Mouse (Mus musculus) left cerebral cortex, postnatal 14 days (tissue): Measurements from ENCODE around the gene Gpr1. TPM values are rescaled to one million over a fixed set of nuclear protein-coding genes. Genes with fewer than 3 reads are reported as not detected.

Source experiments
- DNase-seq, 2 experiments: peaks; one replicate each; pipeline ENCODE4 v3.0.0; 2021 to 2022; ENCODE audit warnings: low spot score in 2 of 2, mixed read lengths in 1 of 2
- intact Hi-C: fragments of 180-260 bp; cut with DNase I; formaldehyde crosslinking; loops from one replicate; pipeline ENCODE4 v1.15.1; 2025
- total RNA-seq, 2 experiments: library from RNA; stranded (reverse); gene quantifications; 2 replicates each; pipeline ENCODE4 v1.2.3; 2021

The Gpr1 gene
- total RNA-seq, 2 experiments from 2014 or later: 0.29 to 0.63 TPM

- no peak for DNase-seq
- intact Hi-C loops: no loop called here
Measured at GRCm38 (mm10) chr1:63227241-63227640, 12.9 kb upstream of the Gpr1 start.

- DNase-seq: no peak
- intact Hi-C loops: no loop called here
Measured at GRCm38 (mm10) chr1:63225890-63226289, 11.5 kb upstream of the Gpr1 start.

GRCm38 (mm10) chr1:63225009-63225408 is 10.7 kb upstream of the Gpr1 start:
- intact Hi-C loops: no loop called here
- no peak for DNase-seq

- intact Hi-C loops: no loop called here
Measured at GRCm38 (mm10) chr1:63219277-63219676, 4.9 kb upstream of the Gpr1 start.

GRCm38 (mm10) chr1:63214631-63215030 is 288 bp upstream of the Gpr1 start:
- intact Hi-C loops: loop anchor here (5.0 kb wide), 1 partner anchor 38 kb away; no protein-coding TSS in a partner anchor
- DNase-seq: no peak

More at GRCm38 (mm10) chr1:63219277-63219676, 4.9 kb upstream of the Gpr1 start:
- no peak for DNase-seq

- intact Hi-C loops: loop anchor here (5.0 kb wide), 1 partner anchor 39 kb away; no protein-coding TSS in a partner anchor
- DNase-seq: no peak
Measured at GRCm38 (mm10) chr1:63213478-63214270, 669 bp downstream of the Gpr1 start.

- no peak for DNase-seq
- intact Hi-C loops: loop anchor here (5.0 kb wide), 1 partner anchor 42 kb away; no protein-coding TSS in a partner anchor
Measured at GRCm38 (mm10) chr1:63209861-63210529, 4.3 kb downstream of the Gpr1 start.

GRCm38 (mm10) chr1:63207607-63208006 is 6.7 kb downstream of the Gpr1 start:
- intact Hi-C loops: no loop called here
- no peak for DNase-seq

- intact Hi-C loops: no loop called here
- no peak for DNase-seq
Measured at GRCm38 (mm10) chr1:63204660-63205394, 9.5 kb downstream of the Gpr1 start.

GRCm38 (mm10) chr1:63203950-63204659 is 10.2 kb downstream of the Gpr1 start:
- intact Hi-C loops: no loop called here
- DNase-seq: peak; percentile 45 to 56

GRCm38 (mm10) chr1:63203471-63203870 is 10.9 kb downstream of the Gpr1 start:
- intact Hi-C loops: no loop called here
- no peak for DNase-seq

- intact Hi-C loops: no loop called here
- no peak for DNase-seq
Measured at GRCm38 (mm10) chr1:63201672-63202071, 12.7 kb downstream of the Gpr1 start.

GRCm38 (mm10) chr1:63200322-63200721 is 14.0 kb downstream of the Gpr1 start:
- DNase-seq: no peak
- intact Hi-C loops: no loop called here

- intact Hi-C loops: no loop called here
- DNase-seq: no peak
Measured at GRCm38 (mm10) chr1:63199387-63199786, 15.0 kb downstream of the Gpr1 start.

- no peak for DNase-seq
- intact Hi-C loops: no loop called here
Measured at GRCm38 (mm10) chr1:63195848-63196512, 18.4 kb downstream of the Gpr1 start.

GRCm38 (mm10) chr1:63192306-63193065 is 21.9 kb downstream of the Gpr1 start:
- intact Hi-C loops: no loop called here
- DNase-seq: no peak

GRCm38 (mm10) chr1:63190851-63191250 is 23.5 kb downstream of the Gpr1 start:
- intact Hi-C loops: no loop called here

GRCm38 (mm10) chr1:63188536-63188935 is 25.8 kb downstream of the Gpr1 start:
- no peak for DNase-seq
- intact Hi-C loops: no loop called here

More at GRCm38 (mm10) chr1:63190851-63191250, 23.5 kb downstream of the Gpr1 start:
- peak; percentile 33 to 39 for DNase-seq
